Mouse (Mus musculus): Measurements from ENCODE around the gene Stk10. TPM values are rescaled to one million over a fixed set of nuclear protein-coding genes. Genes with fewer than 3 reads are reported as not detected.

The Stk10 gene
- total and polyA plus RNA-seq, 3 experiments: 8.4 to 10.1 (median 9.2) TPM

- H3K9ac ChIP-seq (ENCODE audit: low read depth, low read length): no peak overlapping the region
- no peaks in the 10 kb centered on the region for H3K79me2 ChIP-seq (replicated peaks; ENCODE audit: control insufficient read depth, insufficient read depth, low read length)
- no peak overlapping the region for H3K4me3 ChIP-seq
- peaks cover 6% of the 10 kb centered on the region for H3K4me1 ChIP-seq (ENCODE audit: control insufficient read depth, insufficient read depth, low read length)
- no peaks in the 10 kb centered on the region for H3K36me3 ChIP-seq (ENCODE audit: control insufficient read depth, insufficient read depth, low read length)
- no peaks in the 10 kb centered on the region for H3K27me3 ChIP-seq (ENCODE audit: control insufficient read depth, insufficient read depth, low read length)
- no peak for DNase-seq
- intact Hi-C loops (cut with DNase I): no loop called here
- no peak for TF ChIP-seq EP300 (IDR thresholded peaks at IDR 0.05; ENCODE audit: insufficient read depth, low read depth, low read length)
- TF ChIP-seq POLR2A (IDR thresholded peaks at IDR 0.05; ENCODE audit: insufficient read depth, low read depth, low read length): no peak
- no peak for TF ChIP-seq CTCF (IDR thresholded peaks at IDR 0.05)
- 74% methylated on average over 2 of the region's 2 CpGs for WGBS
- H3K27ac ChIP-seq: no peak overlapping the region
Measured at GRCm38 (mm10) chr11:32634143-32634542, 101.0 kb downstream of the Stk10 start.

- peaks cover 8% of the 10 kb centered on the region for H3K4me1 ChIP-seq (ENCODE audit: control insufficient read depth, insufficient read depth, low read length)
- no peak overlapping the region for H3K27ac ChIP-seq
- no peak overlapping the region for H3K9ac ChIP-seq (ENCODE audit: low read depth, low read length)
- intact Hi-C loops (cut with DNase I): no loop called here
- H3K4me3 ChIP-seq: no peak overlapping the region
- H3K27me3 ChIP-seq (ENCODE audit: control insufficient read depth, insufficient read depth, low read length): no peaks in the 10 kb centered on the region
- H3K79me2 ChIP-seq (replicated peaks; ENCODE audit: control insufficient read depth, insufficient read depth, low read length): no peaks in the 10 kb centered on the region
- TF ChIP-seq EP300 (IDR thresholded peaks at IDR 0.05; ENCODE audit: insufficient read depth, low read depth, low read length): no peak
- TF ChIP-seq CTCF (IDR thresholded peaks at IDR 0.05): no peak
- no peak for TF ChIP-seq POLR2A (IDR thresholded peaks at IDR 0.05; ENCODE audit: insufficient read depth, low read depth, low read length)
- no peaks in the 10 kb centered on the region for H3K36me3 ChIP-seq (ENCODE audit: control insufficient read depth, insufficient read depth, low read length)
- 63% methylated on average over 2 of the region's 2 CpGs for WGBS
- no peak for DNase-seq
Measured at GRCm38 (mm10) chr11:32634842-32635241, 101.7 kb downstream of the Stk10 start.

GRCm38 (mm10) chr11:32636275-32636674, 103.2 kb downstream of the Stk10 start:
- WGBS: 22% methylated on average over 4 of the region's 4 CpGs

DNA sequence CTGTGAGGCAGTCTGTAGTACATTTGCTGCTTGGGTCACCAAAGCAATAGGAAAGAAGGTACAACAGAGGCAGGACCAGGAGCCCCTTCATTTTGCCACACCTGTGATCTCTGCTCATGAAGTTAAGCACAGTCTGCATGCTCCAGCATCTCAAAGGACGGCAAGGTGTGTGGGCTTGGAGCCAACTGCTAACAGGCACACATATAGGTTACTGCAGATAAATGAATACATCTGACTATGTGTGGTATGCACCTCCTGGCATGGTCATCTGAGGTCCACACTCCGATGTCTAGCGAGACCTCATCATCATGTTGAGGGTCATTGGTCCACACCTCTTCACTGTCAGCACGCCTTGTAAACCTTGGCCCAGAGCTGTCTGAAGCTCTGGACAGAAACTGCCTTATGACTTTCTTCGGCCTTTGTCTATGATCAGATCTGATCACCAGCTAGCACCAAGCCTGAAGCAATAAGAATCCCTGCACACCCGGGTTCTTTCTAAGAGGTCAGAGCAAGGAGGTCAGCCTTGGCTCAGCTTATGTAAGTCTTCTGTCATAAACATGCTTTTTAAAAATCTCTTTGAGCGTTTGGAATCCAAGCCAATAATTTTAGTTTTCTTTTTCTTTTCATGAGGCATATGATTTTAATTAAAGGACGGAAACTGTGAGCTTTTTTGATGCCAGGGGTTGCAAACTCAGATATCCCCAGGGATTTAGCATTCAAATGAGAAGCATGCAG, 105.6 kb downstream of the Stk10 start:
- peaks cover 9% of the 10 kb centered on the region for H3K4me1 ChIP-seq (ENCODE audit: control insufficient read depth, insufficient read depth, low read length)
- H3K9ac ChIP-seq (ENCODE audit: low read depth, low read length): no peak overlapping the region
- no peak for TF ChIP-seq POLR2A (IDR thresholded peaks at IDR 0.05; ENCODE audit: insufficient read depth, low read depth, low read length)
- TF ChIP-seq CTCF (IDR thresholded peaks at IDR 0.05): no peak
- no peak for TF ChIP-seq EP300 (IDR thresholded peaks at IDR 0.05; ENCODE audit: insufficient read depth, low read depth, low read length)
- H3K27me3 ChIP-seq (ENCODE audit: control insufficient read depth, insufficient read depth, low read length): no peaks in the 10 kb centered on the region
- H3K27ac ChIP-seq: no peak overlapping the region
- no peak for DNase-seq
- intact Hi-C loops (cut with DNase I): no loop called here
- no peaks in the 10 kb centered on the region for H3K36me3 ChIP-seq (ENCODE audit: control insufficient read depth, insufficient read depth, low read length)
- 80% methylated on average over 8 of the region's 8 CpGs for WGBS
- H3K79me2 ChIP-seq (replicated peaks; ENCODE audit: control insufficient read depth, insufficient read depth, low read length): no peaks in the 10 kb centered on the region
- H3K4me3 ChIP-seq: no peak overlapping the region

More at GRCm38 (mm10) chr11:32636275-32636674, 103.2 kb downstream of the Stk10 start:
- Histone ChIP-seq H3K27me3 (ENCODE audit: control insufficient read depth, insufficient read depth, low read length) (no peaks in the 10 kb centered on the region), H3K4me1 (ENCODE audit: control insufficient read depth, insufficient read depth, low read length) (peaks cover 8% of the 10 kb centered on the region), H3K9ac (ENCODE audit: low read depth, low read length) (no peak overlapping the region), H3K4me3 (no peak overlapping the region), H3K27ac (no peak overlapping the region), H3K36me3 (ENCODE audit: control insufficient read depth, insufficient read depth, low read length) (no peaks in the 10 kb centered on the region), H3K79me2 (replicated peaks; ENCODE audit: control insufficient read depth, insufficient read depth, low read length) (no peaks in the 10 kb centered on the region)
- no peak for TF ChIP-seq CTCF (IDR thresholded peaks at IDR 0.05)
- no peak for TF ChIP-seq POLR2A (IDR thresholded peaks at IDR 0.05; ENCODE audit: insufficient read depth, low read depth, low read length)
- no peak for TF ChIP-seq EP300 (IDR thresholded peaks at IDR 0.05; ENCODE audit: insufficient read depth, low read depth, low read length)
- intact Hi-C loops (cut with DNase I): no loop called here
- no peak for DNase-seq

DNA sequence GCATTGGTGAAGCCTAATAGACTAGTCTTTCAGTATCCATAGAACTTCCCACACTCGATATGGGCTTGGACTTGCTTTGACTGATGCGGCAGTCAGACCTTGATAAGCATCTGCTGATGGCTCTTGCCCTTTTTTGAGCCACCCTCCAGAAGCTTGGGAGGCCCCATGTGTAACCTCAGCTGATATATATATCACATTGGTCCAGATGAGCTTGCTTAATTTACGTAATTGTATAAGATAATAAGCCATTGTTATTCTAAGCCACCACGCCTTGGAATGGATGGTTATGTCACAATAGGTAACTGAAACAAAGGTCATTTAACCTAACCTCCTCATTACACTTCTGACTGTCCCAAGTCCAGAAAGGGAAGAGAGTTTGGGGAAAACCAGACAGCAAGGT, 107.5 kb downstream of the Stk10 start:
- Histone ChIP-seq H3K79me2 (replicated peaks; ENCODE audit: control insufficient read depth, insufficient read depth, low read length) (no peaks in the 10 kb centered on the region), H3K4me1 (ENCODE audit: control insufficient read depth, insufficient read depth, low read length) (peaks cover 9% of the 10 kb centered on the region), H3K27ac (no peak overlapping the region), H3K9ac (ENCODE audit: low read depth, low read length) (no peak overlapping the region), H3K27me3 (ENCODE audit: control insufficient read depth, insufficient read depth, low read length) (no peaks in the 10 kb centered on the region), H3K4me3 (no peak overlapping the region), H3K36me3 (ENCODE audit: control insufficient read depth, insufficient read depth, low read length) (peaks cover 2% of the 10 kb centered on the region)
- WGBS: 78% methylated on average over 4 of the region's 4 CpGs
- DNase-seq: no peak
- intact Hi-C loops (cut with DNase I): loop anchor here (5.0 kb wide), 1 partner anchor 67 kb away; no protein-coding TSS in a partner anchor
- no peak for TF ChIP-seq EP300 (IDR thresholded peaks at IDR 0.05; ENCODE audit: insufficient read depth, low read depth, low read length)
- TF ChIP-seq CTCF (IDR thresholded peaks at IDR 0.05): no peak
- TF ChIP-seq POLR2A (IDR thresholded peaks at IDR 0.05; ENCODE audit: insufficient read depth, low read depth, low read length): no peak

GRCm38 (mm10) chr11:32642249-32642876, 109.3 kb downstream of the Stk10 start, which contains the start of gene Fbxw11:
Fbxw11 (plus strand) TSS chr11:32642724.
- WGBS: under 1% methylated on average over 53 of the region's 64 CpGs
- Histone ChIP-seq H3K4me3 (peak within 1 kb of the TSS; percentile 65), H3K27ac (peak within 1 kb of the TSS; percentile 100), H3K4me1 (ENCODE audit: control insufficient read depth, insufficient read depth, low read length) (peaks cover 5% of the 10 kb centered on the region), H3K79me2 (replicated peaks; ENCODE audit: control insufficient read depth, insufficient read depth, low read length) (no peaks in the 10 kb centered on the region), H3K9ac (ENCODE audit: low read depth, low read length) (peak within 1 kb of the TSS; percentile 77), H3K36me3 (ENCODE audit: control insufficient read depth, insufficient read depth, low read length) (peaks cover 2% of the 10 kb centered on the region), H3K27me3 (ENCODE audit: control insufficient read depth, insufficient read depth, low read length) (no peaks in the 10 kb centered on the region)
- TF ChIP-seq CTCF (IDR thresholded peaks at IDR 0.05): no peak
- TF ChIP-seq EP300 (IDR thresholded peaks at IDR 0.05; ENCODE audit: insufficient read depth, low read depth, low read length): 0 out of 2 replicates have a peak, but pooled peaks have one; percentile 36
- peak; percentile 92 for TF ChIP-seq POLR2A (IDR thresholded peaks at IDR 0.05; ENCODE audit: insufficient read depth, low read depth, low read length)
- intact Hi-C loops (cut with DNase I): loop anchor here (5.0 kb wide), 1 partner anchor 65 kb away; no protein-coding TSS in a partner anchor
- DNase-seq: peak; percentile 95 to 96

Data from heart, adult 2 months (tissue).